Mouse (Mus musculus) thymus, adult 2 months (tissue): ENCODE measurements around the gene Padi1.

Source experiments
- CTCF ChIP-seq: fragments of 200-500 bp; IDR thresholded peaks from 2 replicates; pipeline ENCODE4 v1.5.1; 2012; ENCODE audit warnings: mild to moderate bottlenecking, control low read depth, low read length, moderate library complexity, borderline replicate concordance; ENCODE audit not compliant: control insufficient read depth, poor library complexity, insufficient read depth; ENCODE audit errors: extremely low read depth
- POLR2A ChIP-seq: fragments of 200-500 bp; IDR thresholded peaks from 2 replicates; pipeline ENCODE4 v1.6.1; 2012; ENCODE audit warnings: mild to moderate bottlenecking, low read length, control low read depth, moderate library complexity; ENCODE audit not compliant: control insufficient read depth, poor library complexity, insufficient read depth; ENCODE audit errors: extremely low read depth

GRCm38 (mm10) chr4:140879739-140880138 lies 34.2 kb upstream of the Padi1 start:
- no peak for TF ChIP-seq POLR2A
- TF ChIP-seq CTCF = no peak
